Mouse (Mus musculus): ENCODE data around the gene Pla2g2e. TPM values are rescaled to one million over a fixed set of nuclear protein-coding genes. Genes with fewer than 3 reads are reported as not detected.
"Not testable (repeated sequence)": the region's sequence is repeated elsewhere in the genome, so short reads cannot be mapped to it uniquely, and the experiment has no call there.

The Pla2g2e gene
- total RNA-seq, 2 experiments from 2014 or later = not detected

DNA sequence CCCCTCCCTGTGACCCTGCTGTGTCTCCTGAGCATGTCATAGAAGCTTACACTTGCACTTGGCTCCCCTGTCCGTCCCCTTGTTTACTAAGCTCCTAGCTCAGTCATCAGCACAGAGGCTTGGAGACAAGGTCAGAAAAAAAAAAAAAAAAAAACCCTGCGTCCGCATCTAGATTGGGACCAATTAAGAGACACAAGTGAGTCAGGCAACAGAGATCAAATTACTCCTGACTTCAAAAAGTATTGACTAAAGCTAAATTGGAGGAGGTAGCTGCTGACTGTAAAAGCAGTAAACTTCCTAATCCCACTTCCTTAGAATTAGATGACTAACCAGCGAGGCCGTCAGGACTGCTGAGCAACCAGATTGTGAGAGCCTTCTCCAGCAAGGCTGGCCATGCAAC is 12.7 kb upstream of the Pla2g2e start:
- peak; percentile 13 for DNase-seq
- no peak overlapping the region for H3K27ac ChIP-seq
- TF ChIP-seq CTCF (IDR thresholded peaks at IDR 0.05) = no peak
- intact Hi-C loops (cut with DNase I) = no loop called here
- H3K4me3 ChIP-seq = no peak overlapping the region

- intact Hi-C loops (cut with DNase I) = loop anchor here (1.0 kb wide), 1 partner anchor 18 kb away; no protein-coding TSS in a partner anchor
- Histone ChIP-seq H3K27ac (no peak overlapping the region), H3K4me3 (no peak overlapping the region)
- DNase-seq = peak; percentile 17
- TF ChIP-seq CTCF (IDR thresholded peaks at IDR 0.05) = no peak
Measured at GRCm38 (mm10) chr4:138865991-138866390, 11.8 kb upstream of the Pla2g2e start.

GRCm38 (mm10) chr4:138866413-138866812 is 11.3 kb upstream of the Pla2g2e start:
- peak; percentile 71 for DNase-seq
- Histone ChIP-seq H3K27ac (no peak overlapping the region), H3K4me3 (no peak overlapping the region)
- intact Hi-C loops (cut with DNase I) = loop anchor here (1.0 kb wide), 1 partner anchor 18 kb away; no protein-coding TSS in a partner anchor
- TF ChIP-seq CTCF (IDR thresholded peaks at IDR 0.05) = peak; percentile 95

- intact Hi-C loops (cut with DNase I) = no loop called here
- TF ChIP-seq CTCF (IDR thresholded peaks at IDR 0.05) = no peak
- H3K27ac ChIP-seq = no peak overlapping the region
- DNase-seq = peak; percentile 10
- H3K4me3 ChIP-seq = no peak overlapping the region
Measured at GRCm38 (mm10) chr4:138868666-138869065, 9.1 kb upstream of the Pla2g2e start.

- TF ChIP-seq CTCF (IDR thresholded peaks at IDR 0.05) = no peak
- no peak within 1 kb of the TSS for H3K27ac ChIP-seq
- no peak within 1 kb of the TSS for H3K4me3 ChIP-seq
- DNase-seq = no peak
- intact Hi-C loops (cut with DNase I) = no loop called here
Measured at GRCm38 (mm10) chr4:138873864-138874263, 3.9 kb upstream of the Pla2g2e start, which contains the start of gene Gm13030. Gm13030 (minus strand) TSS chr4:138873964.

- H3K27ac ChIP-seq; DNase-seq; intact Hi-C loops (cut with DNase I); H3K4me3 ChIP-seq: not testable (repeated sequence)
Measured at GRCm38 (mm10) chr4:138875275-138875674, 2.5 kb upstream of the Pla2g2e start.

- DNase-seq = no peak
- Histone ChIP-seq H3K4me3 (no peak overlapping the region), H3K27ac (no peak overlapping the region)
- no peak for TF ChIP-seq CTCF (IDR thresholded peaks at IDR 0.05)
- intact Hi-C loops (cut with DNase I) = no loop called here
Measured at GRCm38 (mm10) chr4:138875986-138876385, 1.8 kb upstream of the Pla2g2e start.

- no peak for TF ChIP-seq CTCF (IDR thresholded peaks at IDR 0.05)
- Histone ChIP-seq H3K4me3 (no peak overlapping the region), H3K27ac (peak overlapping the region; percentile 49; the same call in 1 of the 2 replicates)
- intact Hi-C loops (cut with DNase I) = no loop called here
- DNase-seq = peak; percentile 51
Measured at GRCm38 (mm10) chr4:138878783-138879182, 1.0 kb downstream of the Pla2g2e start.

- intact Hi-C loops (cut with DNase I) = no loop called here
- TF ChIP-seq CTCF (IDR thresholded peaks at IDR 0.05) = no peak
- H3K27ac ChIP-seq = no peak overlapping the region
- DNase-seq = peak; percentile 16
- no peak overlapping the region for H3K4me3 ChIP-seq
Measured at GRCm38 (mm10) chr4:138879808-138880207, 2.1 kb downstream of the Pla2g2e start.

DNA sequence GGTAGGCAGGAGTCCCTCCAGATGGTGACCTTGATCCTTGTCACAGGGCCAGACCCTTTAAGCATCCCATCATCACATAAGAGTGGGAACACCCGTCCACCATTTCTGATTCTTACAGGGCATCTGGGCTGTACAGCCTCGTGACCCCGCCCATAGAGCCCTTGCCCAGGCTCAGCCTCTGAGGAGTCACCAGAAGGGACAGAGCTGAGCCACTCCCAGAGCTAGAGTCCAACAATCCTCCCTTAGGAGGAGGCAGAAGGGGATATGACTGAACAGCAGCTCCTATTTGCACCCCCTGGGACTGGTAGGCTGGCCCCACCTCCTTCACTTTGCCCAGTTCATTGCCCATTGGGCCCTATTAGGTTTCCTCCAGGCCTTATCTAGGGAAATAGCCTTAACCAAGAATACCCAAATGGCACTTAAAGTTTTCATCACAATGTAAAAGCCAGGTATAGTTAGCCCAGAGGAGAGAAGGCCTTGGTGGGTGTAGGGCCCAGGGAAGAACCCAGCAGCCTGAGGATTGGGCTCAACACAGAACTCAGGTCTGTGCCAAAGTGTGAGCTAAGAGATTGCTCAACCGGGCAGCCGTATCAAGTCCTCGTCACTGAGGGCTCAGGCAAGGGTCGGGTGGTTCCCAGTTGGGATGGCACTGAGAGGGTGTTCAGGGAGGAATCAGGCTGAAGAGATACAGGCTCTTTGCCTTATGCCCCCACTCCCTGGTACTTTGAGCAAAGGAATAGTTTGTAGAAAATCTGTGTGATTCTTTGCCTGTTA is 3.3 kb downstream of the Pla2g2e start:
- Histone ChIP-seq H3K27ac (peak overlapping the region; percentile 38; the same call in 1 of the 2 replicates), H3K4me3 (no peak overlapping the region)
- no peak for TF ChIP-seq CTCF (IDR thresholded peaks at IDR 0.05)
- intact Hi-C loops (cut with DNase I) = no loop called here
- DNase-seq = peak; percentile 65

GRCm38 (mm10) chr4:138882179-138882578 is 4.4 kb downstream of the Pla2g2e start:
- Histone ChIP-seq H3K4me3 (no peak overlapping the region), H3K27ac (no peak overlapping the region)
- TF ChIP-seq CTCF (IDR thresholded peaks at IDR 0.05) = no peak
- peak; percentile 23 for DNase-seq
- intact Hi-C loops (cut with DNase I) = no loop called here

DNA sequence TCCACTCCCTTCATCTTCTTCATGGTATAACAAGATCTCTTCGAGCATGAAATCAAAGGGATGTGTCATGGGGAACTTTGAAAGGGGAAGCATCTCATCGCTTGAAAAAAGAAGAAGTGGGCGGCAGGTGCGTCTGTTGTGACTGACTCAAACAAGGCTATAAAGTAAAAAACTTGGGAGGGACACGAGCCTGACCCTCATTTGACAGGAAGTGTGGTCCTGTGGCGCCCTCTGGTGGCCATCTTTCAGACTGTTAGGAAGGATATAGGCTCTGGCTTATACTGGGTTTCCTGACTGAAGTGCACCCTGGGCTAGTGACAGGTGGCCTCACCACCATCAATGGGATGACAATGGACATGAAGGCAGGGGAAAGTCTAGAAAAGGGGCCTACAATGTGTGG is 6.5 kb downstream of the Pla2g2e start:
- intact Hi-C loops (cut with DNase I) = loop anchor here (1.0 kb wide), 1 partner anchor 18 kb away; no protein-coding TSS in a partner anchor
- DNase-seq = peak; percentile 88
- peak; percentile 87 for TF ChIP-seq CTCF (IDR thresholded peaks at IDR 0.05)
- Histone ChIP-seq H3K4me3 (no peak overlapping the region), H3K27ac (no peak overlapping the region)

DNA sequence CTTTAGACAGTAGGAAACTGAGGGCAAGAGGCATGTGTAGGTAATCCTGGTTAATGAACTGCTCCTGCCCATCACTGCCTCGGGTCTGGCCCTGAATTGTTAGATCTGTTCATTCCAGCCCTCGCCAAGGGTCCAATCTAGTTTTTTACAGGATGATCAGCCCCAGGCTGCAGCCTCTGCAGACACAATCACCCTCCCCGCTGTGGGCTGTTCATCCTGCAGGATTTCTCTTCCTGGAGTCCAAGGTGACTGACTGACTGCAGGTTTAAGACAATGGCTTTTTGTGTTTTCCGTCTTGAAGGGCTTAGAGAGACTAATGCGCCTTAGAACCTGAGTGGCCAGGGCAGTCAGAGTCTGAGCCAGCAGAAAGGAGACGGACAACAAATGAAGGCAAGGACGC is 11.4 kb downstream of the Pla2g2e start:
- DNase-seq = peak; percentile 7
- Histone ChIP-seq H3K27ac (no peak overlapping the region), H3K4me3 (no peak overlapping the region)
- intact Hi-C loops (cut with DNase I) = no loop called here
- no peak for TF ChIP-seq CTCF (IDR thresholded peaks at IDR 0.05)

DNA sequence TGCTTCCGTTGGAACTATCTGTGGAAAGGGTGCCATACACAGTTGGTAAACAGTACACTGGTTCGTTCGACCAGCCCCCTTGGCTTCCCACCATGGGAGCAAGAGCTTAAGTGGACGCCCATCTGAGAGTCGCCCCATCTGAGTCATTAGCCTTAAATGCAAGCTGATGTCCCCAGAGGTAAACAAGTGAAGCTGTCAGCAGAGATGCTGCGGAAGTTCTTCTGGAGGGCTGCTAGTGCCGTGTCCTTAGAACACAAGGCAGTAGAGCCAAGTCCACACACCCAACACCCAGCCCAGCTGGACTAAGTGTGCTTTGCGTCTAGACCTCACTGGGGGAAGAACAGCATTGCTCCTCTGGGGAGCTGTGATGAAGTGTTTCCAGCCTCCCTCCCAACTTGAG is 11.9 kb downstream of the Pla2g2e start:
- no peak for TF ChIP-seq CTCF (IDR thresholded peaks at IDR 0.05)
- peak; percentile 59 for DNase-seq
- H3K27ac ChIP-seq = no peak overlapping the region
- no peak overlapping the region for H3K4me3 ChIP-seq
- intact Hi-C loops (cut with DNase I) = no loop called here

All from gastrocnemius, adult 2 months (tissue).